Mouse (Mus musculus): ENCODE results near the gene Acyp2. TPM values are rescaled to one million over a fixed set of nuclear protein-coding genes. Genes with fewer than 3 reads are reported as not detected.

Acyp2 gene
- polyA plus RNA-seq, 1 experiment from 2014 or later, result 39.3 TPM

Other genes with a start within 250 kb of the Acyp2 start
- not detected in 2 replicates for gene 4930505A04Rik, start 177.8 kb downstream of the Acyp2 start, polyA plus RNA-seq (2014; fragmentation: Nextera tagmentation; extraction: Ambion mirVana)
- 19.7 and 20.1 TPM in 2 replicates for gene Psme4, start 122.1 kb upstream of the Acyp2 start, polyA plus RNA-seq (2014; fragmentation: Nextera tagmentation; extraction: Ambion mirVana)
- gene Gpr75, start 235.8 kb upstream of the Acyp2 start, polyA plus RNA-seq (2014; fragmentation: Nextera tagmentation; extraction: Ambion mirVana), result 0.14 TPM in 1 of 2 replicates, not detected in the other
- gene Asb3, start 235.8 kb upstream of the Acyp2 start, polyA plus RNA-seq (2014; fragmentation: Nextera tagmentation; extraction: Ambion mirVana), result 21.0 and 21.4 TPM in 2 replicates